Mouse (Mus musculus) left cerebral cortex, adult 11 months (tissue): ENCODE results near the gene Sept5.

Experiments
- DNase-seq: peaks from one replicate; pipeline ENCODE4 v3.0.0; 2022; ENCODE audit warnings: low spot score

Sept5 gene

DNA sequence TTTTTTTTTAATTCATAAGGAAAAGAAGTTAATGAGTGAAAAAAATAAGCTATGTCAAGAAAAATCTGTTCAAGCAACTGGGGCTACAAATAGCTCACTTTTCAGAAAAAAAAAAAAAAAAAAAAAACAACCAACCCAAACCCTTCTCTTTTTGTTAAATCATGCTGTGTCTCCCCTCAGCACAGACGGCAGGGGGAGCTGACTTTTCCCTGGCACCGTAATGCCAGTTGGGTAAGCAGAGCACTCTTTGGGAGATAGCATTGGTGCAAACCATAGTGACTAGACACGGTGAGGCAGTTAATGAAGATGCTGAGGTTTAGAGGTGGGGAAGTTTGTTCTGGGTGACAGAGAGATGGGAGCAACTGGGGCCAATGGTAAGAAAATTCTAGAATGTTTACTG is 2.3 kb upstream of the Sept5 start:
- no peak for DNase-seq

DNA sequence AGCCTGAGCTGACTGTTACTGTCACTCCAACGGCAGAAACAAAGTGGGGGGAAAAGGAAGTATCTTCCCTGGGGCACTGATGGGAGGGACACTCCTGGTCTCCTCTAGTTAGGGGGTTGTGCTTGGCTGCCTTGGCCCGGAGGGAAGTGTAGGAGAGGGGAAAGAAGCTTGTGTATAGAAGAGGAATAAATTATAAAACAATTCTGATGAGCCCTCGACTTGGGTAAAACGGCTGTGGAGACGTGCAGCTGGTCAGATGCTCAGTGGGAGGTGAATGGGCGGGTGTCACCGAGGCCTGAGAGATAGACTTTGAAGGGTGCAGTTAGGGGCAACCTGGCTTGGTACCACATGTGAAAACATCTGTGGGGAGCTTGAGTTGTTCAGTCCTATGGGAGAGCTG is 1.4 kb upstream of the Sept5 start:
- DNase-seq = no peak

DNA sequence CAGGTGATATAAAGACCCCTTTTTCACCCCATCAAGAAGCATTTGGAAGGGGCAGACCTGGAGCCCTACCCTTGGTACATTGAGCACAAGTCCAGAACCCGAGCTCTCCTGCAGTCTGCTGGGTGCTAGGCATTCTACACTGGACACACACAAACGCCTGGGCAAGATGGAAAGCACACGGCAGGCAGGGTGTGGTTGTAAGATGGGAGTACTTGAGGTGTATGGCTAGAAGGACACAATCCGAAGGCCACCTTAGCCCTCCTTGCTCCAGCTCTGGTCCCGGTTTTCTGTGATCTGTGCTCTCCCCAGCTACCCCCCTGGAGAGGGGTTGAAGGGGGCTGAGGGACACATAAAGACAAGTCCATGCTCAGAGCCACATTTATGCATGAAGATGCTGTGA is 537 bp upstream of the Sept5 start:
- no peak for DNase-seq

DNA sequence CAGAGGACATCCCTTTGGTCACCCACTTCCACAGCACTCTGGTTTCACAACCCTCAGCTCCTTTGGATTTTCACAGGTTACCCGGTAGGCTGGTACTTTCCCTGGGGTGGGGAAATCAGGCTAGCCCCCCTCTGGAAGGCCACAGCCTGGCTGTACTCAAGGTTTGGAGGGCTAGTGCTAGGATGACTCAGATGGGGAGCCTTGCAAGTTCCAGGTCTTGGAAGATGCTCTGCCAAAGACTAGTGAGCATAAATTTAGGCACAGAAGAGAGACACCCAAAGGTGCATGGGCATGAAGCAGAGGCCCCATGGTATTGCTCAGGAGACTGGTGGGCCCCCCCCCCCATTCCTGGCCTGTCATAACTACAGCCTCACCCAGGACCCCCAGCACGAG is 810 bp downstream of the Sept5 start:
- DNase-seq = no peak

DNA sequence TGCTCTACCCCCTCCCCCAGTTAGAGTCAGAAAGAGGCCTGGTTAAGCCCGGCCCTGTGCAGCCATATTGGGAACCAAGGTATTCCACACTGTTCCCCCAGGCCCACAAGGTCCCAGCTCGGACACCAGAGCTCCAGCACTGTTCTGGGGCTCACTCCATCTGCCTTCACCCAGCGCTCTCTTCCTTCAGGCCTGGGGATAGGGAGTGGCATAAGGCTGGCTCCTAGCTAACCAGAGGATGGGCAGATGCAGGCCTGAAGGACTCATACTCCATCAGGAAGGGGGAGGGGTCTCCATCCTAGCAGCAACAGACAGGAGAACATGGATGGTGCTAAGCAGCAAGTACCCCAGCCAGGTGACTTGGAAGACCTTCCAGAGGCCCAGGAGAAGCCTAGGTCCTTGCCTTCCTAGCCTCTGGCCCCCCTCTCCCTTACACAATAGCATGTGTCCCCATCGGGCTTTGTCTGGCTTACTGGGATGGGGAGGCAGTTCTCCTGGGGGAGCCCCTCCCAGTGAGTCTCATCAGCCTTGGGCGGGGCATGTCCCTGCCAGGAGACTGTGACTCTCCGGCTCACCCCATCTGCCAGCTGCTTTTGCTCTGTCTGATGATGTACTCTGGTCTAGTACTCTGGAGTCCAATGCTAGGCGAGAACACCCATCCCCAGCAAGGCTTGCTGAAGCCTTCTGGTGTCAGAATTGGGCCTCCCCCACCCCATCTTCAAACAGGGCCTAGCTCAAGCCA is 1.4 kb downstream of the Sept5 start:
- DNase-seq = no peak

DNA sequence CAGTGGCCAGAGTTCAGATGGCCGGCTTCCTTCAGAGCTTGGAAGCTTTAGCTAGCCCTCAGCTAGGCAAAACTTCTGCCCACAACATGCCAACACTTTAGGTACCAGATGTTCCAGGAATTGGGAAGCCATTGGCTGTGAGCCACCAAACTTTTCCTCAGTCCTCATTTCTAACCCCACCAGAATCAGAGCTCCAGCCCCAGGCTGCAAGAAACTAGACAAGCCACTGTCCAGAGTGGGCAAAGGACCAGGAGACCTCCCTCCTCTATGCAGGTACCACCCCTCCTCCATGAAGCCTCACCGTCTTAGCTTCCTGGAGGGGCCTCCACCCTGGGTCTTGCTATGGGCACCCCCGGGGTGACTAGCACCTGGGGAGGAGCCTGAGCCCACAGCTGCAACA is 2.6 kb downstream of the Sept5 start:
- DNase-seq = no peak

DNA sequence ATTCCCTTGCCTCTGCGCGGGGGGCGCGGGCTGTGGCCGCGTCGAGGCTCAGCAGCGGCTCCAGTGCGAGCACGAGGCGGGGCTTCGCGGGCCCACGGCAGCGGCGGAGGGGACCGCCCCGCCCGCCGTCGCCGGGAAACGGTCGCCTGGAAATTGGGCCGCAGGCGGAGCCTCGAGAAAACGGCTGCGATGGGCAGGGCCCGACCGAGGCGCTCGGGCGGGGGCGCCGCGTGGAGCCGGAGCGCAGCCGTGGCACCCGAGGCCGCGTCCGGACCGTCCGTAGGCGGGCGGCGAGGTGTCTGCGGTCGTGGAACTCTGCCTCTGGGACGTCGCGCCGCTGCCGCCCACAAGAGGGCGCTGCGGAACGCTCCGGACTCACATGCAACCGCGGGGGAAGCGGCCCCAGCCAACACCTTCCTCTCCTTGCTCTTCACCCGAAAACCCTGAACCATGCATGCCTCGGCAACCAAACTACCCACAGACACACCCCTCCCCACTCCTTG is 3.3 kb downstream of the Sept5 start, which contains the start of gene Gm49601:
Gene Gm49601 (minus strand): TSS at position 52 of the 503 bp plus-strand sequence.
- peak; percentile 83 for DNase-seq

DNA sequence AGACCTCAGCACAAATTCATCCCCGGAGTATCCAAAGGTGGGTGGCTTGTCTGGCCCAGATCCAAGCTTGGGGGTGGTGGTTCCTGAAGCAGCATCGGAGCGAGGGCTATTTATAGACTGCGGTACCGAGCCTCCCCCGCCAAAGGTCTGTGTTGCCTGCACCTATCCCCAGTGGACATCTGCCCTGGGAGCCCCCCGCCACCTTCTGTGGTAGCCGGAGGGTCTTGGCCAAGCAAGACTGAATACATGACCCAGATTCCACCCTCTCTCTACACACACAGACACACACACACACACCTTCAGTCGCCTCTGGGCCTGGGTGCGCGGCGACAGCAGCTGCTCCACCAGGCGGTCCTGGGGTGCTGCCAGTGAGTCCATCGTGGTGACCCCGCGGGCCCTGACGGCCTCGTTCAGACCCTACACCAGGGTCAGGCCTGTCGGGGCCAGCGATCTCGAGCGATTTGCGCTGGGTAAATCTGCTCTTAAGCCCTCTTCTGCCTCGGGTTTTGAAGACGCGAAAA is 3.9 kb downstream of the Sept5 start:
- DNase-seq = no peak

DNA sequence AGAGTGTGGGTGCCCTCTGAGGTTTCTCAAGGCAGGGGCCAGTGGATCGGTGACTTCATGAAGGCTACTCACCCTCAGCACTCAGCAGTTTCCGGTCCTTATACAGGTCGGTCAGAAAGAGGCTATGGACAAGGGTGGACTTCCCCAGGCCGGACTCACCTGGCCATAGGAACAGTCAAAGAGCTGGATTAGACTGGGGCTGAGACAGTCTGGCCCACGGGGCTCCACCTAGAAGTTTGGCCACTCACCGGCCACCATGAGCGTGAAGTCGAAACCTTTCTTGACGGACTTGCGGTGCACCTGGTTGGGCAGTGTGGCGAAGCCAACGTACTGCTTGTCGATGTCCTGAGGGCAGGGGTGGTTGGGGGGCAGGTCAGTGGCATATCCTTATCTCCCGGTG is 4.7 kb downstream of the Sept5 start:
- DNase-seq = no peak

DNA sequence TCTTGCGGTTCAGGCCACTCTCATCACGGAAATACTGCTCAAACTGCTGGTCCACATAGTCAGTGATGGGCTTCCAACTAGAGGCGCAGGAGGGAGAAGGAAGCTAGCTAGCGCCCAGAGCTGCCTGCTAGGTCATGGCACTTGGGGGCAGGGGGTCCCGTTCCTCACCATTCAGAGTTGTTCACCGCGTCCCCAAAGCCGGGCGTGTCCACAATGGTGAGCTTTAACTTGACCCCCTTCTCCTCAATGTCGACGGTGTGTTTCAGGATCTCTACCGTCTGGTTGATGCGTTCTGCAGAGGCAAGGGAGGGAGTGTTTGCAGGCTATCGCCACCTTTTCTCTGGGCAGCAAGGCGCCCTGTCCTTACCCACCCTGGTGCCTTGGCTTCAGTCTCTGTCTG is 5.1 kb downstream of the Sept5 start:
- DNase-seq = no peak

DNA sequence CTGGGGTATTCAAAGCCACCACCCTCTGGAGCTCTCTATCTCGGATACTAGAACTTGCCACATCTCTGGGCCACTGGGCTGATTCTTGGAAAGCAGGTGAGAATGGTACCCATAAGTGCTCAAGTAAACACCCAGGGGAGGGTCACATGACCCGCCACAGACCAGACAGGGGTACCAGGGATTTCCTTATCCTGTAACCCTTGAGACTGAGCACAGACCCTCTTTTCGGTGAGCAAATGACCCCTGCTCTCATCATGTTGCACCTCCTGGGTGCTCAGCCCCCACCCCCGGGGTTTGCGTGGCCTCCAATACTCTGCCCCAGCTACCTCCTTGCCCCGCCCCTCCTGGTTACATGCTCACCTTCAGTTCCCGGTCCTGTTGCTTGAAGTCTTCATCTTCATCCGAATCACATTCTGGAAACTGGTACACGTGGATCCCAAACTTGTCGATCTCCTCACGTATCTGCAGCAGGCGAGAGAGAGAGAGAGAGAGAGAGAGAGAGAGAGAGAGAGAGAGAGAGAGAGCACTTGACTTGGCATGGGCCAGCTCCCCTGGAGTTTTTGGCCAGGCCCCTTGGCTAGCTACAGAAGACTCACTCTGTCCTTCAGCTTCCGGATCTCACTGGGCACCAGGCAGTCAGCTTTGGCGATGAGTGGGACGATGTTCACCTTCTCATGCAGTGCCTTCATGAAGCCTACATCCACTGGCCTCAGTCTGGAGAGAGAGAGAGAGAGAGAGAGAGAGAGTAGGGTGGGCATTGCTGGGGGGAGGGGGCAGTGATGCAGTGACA is 5.8 kb downstream of the Sept5 start:
- no peak for DNase-seq

DNA sequence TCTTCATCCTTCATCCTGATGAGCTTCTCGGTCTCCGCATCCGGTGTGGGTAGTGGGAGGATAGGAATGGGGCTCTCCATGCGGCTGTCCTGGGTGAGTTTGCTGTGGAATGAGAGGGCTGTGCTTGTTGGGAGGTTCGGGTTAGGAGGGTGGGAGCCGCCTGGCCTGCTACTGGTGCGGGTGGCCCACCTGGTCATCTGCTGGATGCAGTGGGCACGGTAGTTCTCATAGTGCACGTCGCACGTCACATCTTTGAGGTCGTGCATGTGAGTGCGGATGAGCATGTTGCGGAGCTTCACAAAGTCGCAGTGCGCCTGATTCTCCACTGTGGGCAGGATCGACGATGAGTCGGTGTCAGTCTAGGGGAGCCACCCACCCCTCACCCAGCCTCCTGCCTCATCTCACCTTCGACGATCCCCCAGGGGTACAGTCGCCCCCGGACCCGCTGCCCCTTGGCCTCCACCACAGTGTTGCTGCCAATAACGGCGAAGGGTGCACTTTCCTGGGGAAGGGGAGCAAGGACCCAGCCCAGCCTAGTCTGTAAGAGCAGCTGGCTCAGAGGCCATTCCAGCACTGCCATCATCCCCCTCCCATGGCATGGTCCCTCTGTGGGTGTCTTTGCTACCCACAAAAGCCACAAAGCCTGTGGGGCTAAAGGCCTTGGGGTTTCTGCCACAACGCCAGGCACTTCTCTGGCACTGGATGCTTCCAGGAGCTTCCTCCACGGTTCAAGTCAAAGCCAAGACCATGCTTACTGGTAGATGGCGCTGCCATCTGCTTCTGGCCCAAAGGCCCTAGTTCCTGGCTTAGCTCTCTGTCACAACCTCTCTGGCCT is 6.6 kb downstream of the Sept5 start:
- no peak for DNase-seq

DNA sequence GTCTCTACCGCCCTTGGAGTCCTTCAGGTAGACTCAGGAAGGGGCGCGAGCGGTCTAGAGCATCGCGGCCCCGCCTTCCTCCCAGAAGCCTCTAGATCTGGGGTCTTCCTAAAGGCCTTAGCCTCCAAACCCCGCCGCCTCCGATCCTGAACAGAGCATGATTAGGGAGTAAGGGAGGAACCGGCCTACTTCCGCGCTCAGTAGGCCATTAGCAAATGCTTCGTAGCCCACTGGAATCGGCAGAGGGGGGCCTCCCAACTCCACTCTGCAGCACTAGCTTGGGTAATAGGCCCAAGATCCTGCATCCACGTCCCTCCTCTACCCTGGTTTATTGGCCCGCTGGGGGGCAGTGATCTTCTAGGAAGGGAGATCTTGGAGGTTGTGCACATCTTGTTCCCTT is 7.7 kb downstream of the Sept5 start, which contains the start of gene Gp1bb:
Gene Gp1bb (minus strand): TSS at position 385 of the 400 bp plus-strand sequence.
- DNase-seq = no peak

DNA sequence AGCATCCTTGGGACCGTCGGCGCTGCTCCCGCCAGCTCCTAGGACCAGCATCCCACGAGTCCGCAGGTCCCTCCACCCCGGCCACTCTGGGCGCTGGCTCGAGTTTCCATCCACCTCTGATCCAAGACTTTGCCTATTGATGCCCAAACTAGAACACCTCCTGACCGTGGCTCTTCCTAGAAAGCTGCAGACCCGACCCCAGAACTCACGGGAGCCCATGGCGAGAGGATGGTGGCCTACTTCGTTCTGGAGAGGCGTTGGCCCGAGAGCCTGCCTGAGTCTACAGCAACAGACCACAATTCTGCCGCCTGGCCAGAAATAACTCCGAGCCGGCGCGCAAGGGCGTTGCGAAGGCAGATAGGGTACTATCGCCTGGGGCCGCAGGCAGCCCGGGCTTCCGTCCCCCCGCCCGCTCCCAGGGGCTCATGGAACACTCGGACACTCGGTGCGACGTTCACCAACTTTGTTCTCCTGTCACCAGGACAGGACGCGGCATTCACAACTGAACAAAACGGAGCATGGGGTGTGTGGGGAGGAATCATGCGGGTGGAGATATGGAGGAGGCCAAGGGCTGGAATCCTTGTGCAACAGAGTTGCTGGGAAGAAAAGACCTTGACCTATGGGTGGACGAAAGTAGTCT is 8.3 kb downstream of the Sept5 start:
- DNase-seq = no peak

DNA sequence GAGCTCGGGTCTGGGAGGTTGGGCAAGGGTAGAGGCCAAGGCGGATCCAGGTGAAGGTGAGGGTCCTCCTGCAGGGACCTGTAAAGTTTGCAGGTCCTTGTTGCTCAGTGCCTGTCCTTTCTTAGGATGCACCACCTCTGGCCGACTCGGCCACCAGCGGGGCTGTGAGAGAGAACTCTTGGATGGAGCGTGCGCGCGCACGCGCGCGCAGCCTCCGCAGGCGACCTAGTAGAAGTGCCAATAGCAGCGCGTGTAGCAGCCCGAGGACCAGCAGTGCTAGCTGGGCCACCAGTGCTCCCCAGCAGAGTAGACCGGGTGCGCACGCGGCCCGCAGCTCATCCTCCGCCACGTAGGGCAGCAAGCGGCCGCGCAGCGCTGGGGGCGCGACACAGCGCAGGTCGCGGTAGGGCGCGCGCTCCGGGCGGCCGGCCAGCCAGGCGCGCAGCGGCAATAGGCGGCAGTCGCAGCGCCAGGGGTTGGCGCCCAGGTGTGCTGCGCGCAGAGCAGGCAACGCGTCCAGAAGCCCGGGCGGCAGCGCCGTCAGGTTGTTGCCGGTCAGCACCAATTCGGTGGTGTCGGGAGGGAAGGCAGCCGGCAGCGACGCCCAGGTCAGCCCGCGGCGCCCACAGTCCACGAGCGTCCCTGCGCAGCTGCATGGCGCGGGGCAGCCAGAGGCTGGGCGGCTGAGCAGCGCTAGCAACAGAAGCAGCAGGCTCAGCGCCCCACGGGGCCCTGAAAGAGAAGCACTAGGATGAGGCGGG is 9.0 kb downstream of the Sept5 start:
- DNase-seq = no peak

DNA sequence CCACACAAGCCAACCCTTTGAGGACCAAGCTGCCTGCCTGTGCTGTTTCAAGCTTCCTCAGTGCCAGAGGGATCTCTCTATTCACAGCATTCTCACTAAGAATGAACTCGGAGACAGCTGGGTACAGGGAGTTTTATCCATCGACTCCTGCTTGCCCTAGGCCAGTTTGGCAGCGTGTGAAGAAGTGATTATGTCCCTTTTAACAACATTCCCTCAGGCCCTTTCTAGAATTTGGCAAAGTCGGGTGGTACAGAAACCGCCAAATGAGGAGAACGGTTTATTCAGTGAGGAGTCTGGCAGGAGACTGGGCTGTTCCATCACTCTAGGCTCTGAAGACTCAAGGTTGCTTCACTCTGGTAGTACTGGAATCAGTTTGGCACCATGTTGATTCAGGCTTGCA is 9.6 kb downstream of the Sept5 start:
- no peak for DNase-seq

DNA sequence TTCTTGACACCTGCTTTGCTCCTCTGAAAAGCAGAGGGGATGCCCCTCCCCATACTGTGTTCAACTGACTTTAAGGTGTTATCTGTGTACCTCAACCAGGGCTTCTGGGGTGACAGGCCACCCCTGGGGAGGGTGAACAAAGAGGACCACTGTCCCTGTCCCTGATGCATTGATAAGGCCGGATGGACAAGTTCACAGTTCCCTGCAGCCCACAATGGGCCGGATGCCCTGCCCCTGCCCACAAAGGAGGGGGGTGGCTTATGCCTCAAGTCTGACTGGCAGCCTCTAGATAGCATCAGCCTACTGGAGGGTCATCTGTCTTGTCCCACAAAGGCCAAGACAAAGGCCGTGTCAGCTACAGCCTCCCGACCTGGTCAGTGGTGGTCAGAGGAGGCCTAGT is 10.6 kb downstream of the Sept5 start:
- DNase-seq = no peak

DNA sequence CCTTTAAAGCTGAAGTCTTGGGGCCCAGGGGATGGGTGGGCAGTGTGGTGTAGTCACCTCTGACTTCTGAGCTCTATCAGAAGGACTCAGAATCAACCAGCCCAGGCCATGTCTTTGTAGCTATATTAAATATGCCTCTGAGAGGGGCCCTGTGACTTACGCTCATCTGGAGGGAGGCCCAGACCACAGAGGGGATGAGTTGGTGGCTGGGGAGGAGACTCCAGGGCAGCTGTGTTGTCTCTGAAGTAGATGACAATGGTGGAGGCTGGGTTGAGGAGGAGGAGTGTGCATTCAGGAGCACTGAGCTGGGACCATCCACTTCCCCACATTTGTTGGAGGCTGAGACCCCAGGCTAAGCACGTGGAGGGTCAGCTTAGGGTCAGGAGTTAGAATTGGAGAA is 11.5 kb downstream of the Sept5 start:
- no peak for DNase-seq

DNA sequence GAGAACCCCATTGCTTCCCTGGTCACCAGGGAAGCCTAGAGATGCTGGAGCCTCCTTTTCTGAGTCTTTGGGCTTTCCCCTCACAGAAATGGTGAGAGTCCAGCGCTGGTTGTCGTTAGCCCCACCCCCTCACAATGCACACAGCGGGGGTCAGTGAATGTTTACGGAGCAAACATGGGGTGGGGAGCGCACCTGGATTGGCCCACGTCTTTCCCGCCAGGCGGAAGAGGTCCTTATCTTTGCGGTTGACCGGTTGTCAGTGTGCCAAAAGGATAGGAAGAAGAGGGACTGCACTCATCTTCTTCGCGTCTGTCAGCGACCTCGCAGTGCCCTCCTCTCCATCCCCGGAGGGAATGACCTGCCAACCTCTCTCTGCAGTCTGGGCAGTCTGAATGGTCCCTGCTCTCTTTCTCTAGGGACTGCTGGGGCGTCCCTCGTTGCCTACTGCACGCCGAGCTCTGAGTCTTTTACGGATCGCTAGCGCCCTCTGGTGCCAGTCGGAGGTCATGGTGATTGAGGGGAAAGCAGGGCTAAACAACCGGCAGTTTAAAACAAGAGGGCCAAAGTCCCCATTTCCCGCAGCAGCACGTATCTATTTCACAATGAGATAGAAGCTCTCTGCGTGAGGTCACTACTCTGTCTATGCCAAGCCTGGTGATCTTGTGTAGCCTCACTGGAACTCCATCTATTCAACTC is 12.2 kb downstream of the Sept5 start:
- DNase-seq = peak; percentile 81

DNA sequence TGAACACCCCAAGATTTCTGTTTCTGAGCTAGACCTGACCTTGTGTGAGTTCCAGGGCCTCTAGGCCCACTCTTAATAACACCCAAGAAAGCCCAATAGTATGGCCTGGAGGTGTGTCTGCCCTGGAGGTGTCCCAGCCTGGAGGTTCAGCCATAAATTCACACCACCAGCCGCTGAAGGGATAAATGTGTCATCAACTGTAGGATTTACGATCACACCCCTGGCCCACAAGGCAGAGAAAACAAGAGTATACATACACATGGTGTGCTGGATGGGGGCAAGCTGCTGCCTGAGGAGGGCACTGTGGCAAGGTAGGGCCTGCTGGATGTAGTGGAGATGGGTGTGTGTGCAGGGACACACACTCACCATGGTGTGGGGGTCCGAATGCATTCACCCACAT is 16.5 kb downstream of the Sept5 start:
- DNase-seq = no peak
